Mouse (Mus musculus): ENCODE results near the gene Cep131. TPM values are rescaled to one million over a fixed set of nuclear protein-coding genes. Genes with fewer than 3 reads are reported as not detected.

Gene Cep131
- polyA plus RNA-seq, 1 experiment from 2014 or later, result 30.4 TPM

MicroRNAs encoded within 50 kb of the gene (microRNA counts, 519-probe panel; counts per million panel counts)
- microRNA mmu-miR-338-3p, result 2,548 counts per million, percentile 76 among the panel's probes with 10 or more counts
- 2,064 counts per million, percentile 53 among the panel's probes with 10 or more counts for microRNA mmu-miR-338-5p

Small RNA genes lying within 50 kb of the gene (microRNA-seq; reads per million reads assigned to microRNA genes)
- not detected for gene Gm25948
- gene Mir3065, result not detected
- gene Mir338, result not detected

Other genes with a start within 250 kb of the Cep131 start
- gene Chmp6, start 173.4 kb downstream of the Cep131 start, polyA plus RNA-seq (2015; fragmentation: Nextera tagmentation; extraction: Ambion mirVana), result 109 and 115 TPM in 2 replicates
- 14.7 and 15.7 TPM in 2 replicates for gene Baiap2, start 144.1 kb downstream of the Cep131 start, polyA plus RNA-seq (2015; fragmentation: Nextera tagmentation; extraction: Ambion mirVana)
- 42.3 and 46.5 TPM in 2 replicates for gene Aatk, start 39.7 kb downstream of the Cep131 start, polyA plus RNA-seq (2015; fragmentation: Nextera tagmentation; extraction: Ambion mirVana)
- 20.7 and 21.3 TPM in 2 replicates for gene Tepsin, start 11.9 kb upstream of the Cep131 start, polyA plus RNA-seq (2015; fragmentation: Nextera tagmentation; extraction: Ambion mirVana)
- 41.4 and 46.8 TPM in 2 replicates for gene Ndufaf8, start 12.1 kb upstream of the Cep131 start, polyA plus RNA-seq (2015; fragmentation: Nextera tagmentation; extraction: Ambion mirVana)
- 118 TPM in 2 replicates for gene Slc38a10, start 64.5 kb upstream of the Cep131 start, polyA plus RNA-seq (2015; fragmentation: Nextera tagmentation; extraction: Ambion mirVana)
- 9.7 and 13.7 TPM in 2 replicates for gene Bahcc1, start 146.1 kb upstream of the Cep131 start, polyA plus RNA-seq (2015; fragmentation: Nextera tagmentation; extraction: Ambion mirVana)